Mouse (Mus musculus) Patski (cell line): ENCODE data around the gene 1700092M07Rik. TPM values are rescaled to one million over a fixed set of nuclear protein-coding genes. Genes with fewer than 3 reads are reported as not detected.

ENCODE experiments used
- ATAC-seq: fragments of 100-300 bp; one replicate; pipeline ENCODE4 v1.8.0; 2021
- CTCF ChIA-PET: fragments of 350-600 bp; sonication (Branson Sonifier 250); formaldehyde crosslinking; loops from one replicate; lab custom pipeline; 2022; ENCODE audit warnings: inconsistent platforms; lab: Charles Lee
- POLR2A ChIA-PET: fragments of 350-600 bp; sonication (Branson Sonifier 250); formaldehyde crosslinking; loops from one replicate; lab custom pipeline; 2022; ENCODE audit warnings: antibody characterized with exemption, inconsistent platforms; lab: Charles Lee
- DNase-seq: peaks from one replicate; pipeline ENCODE4 v3.0.0-alpha.2; 2011; ENCODE audit warnings: low read depth, low spot score
- H3K27me3 ChIP-seq: fragments of 371-371 bp; one replicate; pipeline ENCODE4 v1.5.1; 2021
- CTCF ChIP-seq: fragments of 100-300 bp; IDR thresholded peaks from one replicate; pipeline ENCODE4 v1.5.1; 2021
- in situ Hi-C: fragments of 300-500 bp; cut with MboI; formaldehyde crosslinking; loops from 3 replicates; pipeline ENCODE4 v1.11.1; 2018; ENCODE audit warnings: low pct_unique_long_range_greater_than_20kb, mixed read lengths
- polyA plus RNA-seq: library from polyadenylated mRNA; unstranded; gene quantifications from one replicate; pipeline ENCODE4 v1.2.3, GENCODE M21; 2021

1700092M07Rik gene
- polyA plus RNA-seq, 1 experiment from 2014 or later, result 0.86 TPM

DNA sequence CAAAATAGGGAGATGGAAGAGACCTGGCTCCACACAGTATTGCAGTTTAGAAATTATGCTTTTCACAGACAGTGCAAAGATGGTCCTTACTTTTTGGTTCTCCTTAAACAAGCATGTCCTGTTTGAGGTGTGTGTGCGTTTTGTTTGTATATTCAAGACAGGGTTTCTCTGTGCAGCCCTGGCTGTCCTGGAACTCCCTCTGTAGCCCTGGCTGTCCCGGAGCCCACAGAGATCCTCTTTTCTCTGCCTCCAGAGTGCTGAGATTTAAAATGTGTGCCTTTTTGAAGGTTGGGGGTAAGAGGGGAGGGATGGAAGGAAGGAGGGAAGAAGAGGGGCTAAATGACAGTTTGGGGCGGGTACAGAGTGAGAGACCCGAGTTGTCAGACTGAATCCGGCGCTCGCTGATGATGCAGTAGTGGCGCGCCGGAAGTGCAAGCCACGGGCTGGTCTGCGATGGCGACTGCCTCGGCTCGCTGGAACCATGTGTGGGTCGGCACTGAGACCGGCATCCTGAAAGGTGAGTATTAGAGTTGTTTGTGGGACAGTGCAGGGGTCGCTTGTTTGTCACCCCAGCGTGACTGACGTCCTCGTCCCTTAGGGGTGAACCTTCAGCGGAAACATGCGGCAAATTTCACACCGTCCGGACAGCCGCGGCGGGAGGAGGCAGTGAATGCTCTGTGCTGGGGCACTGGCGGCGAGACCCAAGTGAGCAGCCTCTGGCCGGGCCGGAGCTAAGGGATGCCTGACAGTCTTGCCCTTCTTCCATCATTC is 4.9 kb upstream of the 1700092M07Rik start, which contains the start of gene Wdr74:
Gene Wdr74 (plus strand): TSS at position 439 of the 771 bp plus-strand sequence.
- POLR2A ChIA-PET, result interaction anchor here (1.2 to 1.3 kb wide), 2 partner anchors 13 to 22 kb away, joined by 3 read pairs; partner anchors contain the start of gene Slc3a2
- in situ Hi-C loops, result no loop called here
- peak; percentile 96 for ATAC-seq

DNA sequence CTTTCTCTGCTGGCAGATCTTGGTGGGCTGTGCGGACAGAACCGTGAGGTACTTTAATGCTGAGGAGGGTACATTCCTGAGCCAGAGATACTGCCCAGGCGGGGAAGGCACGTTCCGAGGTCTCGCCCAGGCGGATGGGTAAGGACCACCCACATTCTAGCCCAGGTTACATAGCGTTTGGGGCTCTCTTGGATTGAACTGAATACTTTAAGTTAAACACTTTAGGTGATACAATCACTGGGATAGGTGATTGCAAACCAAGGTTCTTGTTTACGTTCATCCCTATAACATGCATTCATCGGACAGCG is 4.4 kb upstream of the 1700092M07Rik start:
- no peak for TF ChIP-seq CTCF
- in situ Hi-C loops, result no loop called here
- DNase-seq (no peak), ATAC-seq (peak; percentile 40)
- H3K27me3 ChIP-seq, result peaks cover 19% of the 10 kb centered on the region
- CTCF ChIA-PET, result interaction anchor here (1.3 to 2.5 kb wide), 3 partner anchors 13 to 18 kb away, joined by 3 to 7 read pairs (median 5); partner anchors contain the start of gene Slc3a2
- POLR2A ChIA-PET, result interaction anchor here (1.3 kb wide), 1 partner anchor 13 kb away, joined by 3 read pairs; the partner anchor contains the start of gene Slc3a2

More for the DNA sequence above, 4.9 kb upstream of the 1700092M07Rik start, which contains the start of gene Wdr74:
- no peak for DNase-seq
- CTCF ChIA-PET, result interaction anchor here (1.2 to 2.4 kb wide), 2 partner anchors 13 to 22 kb away, joined by 4 to 5 read pairs; partner anchors contain the start of gene Slc3a2
- TF ChIP-seq CTCF, result no peak
- H3K27me3 ChIP-seq, result peaks cover 19% of the 10 kb centered on the region

- ChIA-PET CTCF (interaction anchor here (1.1 to 1.2 kb wide), 4 partner anchors 8 to 371 kb away, joined by 3 to 5 read pairs (median 4); no protein-coding TSS in a partner anchor), POLR2A (interaction anchor here (1.5 kb wide), 1 partner anchor 18 kb away, joined by 4 read pairs; the partner anchor contains the start of gene Nxf1)
- no peak for TF ChIP-seq CTCF
- no peak for DNase-seq
- ATAC-seq, result no peak
- H3K27me3 ChIP-seq, result peaks cover 6% of the 10 kb centered on the region
- in situ Hi-C loops, result no loop called here
These were observed 1.6 kb upstream of the 1700092M07Rik start for GRCm38 (mm10) chr19:8738911-8739310.

- DNase-seq, result no peak
- no peak for TF ChIP-seq CTCF
- H3K27me3 ChIP-seq, result no peaks in the 10 kb centered on the region
- CTCF ChIA-PET, result interaction anchor here (1.6 kb wide), 1 partner anchor 21 kb away, joined by 5 read pairs; no protein-coding TSS in a partner anchor
- no peak for ATAC-seq
- POLR2A ChIA-PET, result interaction anchor here (1.0 to 1.5 kb wide), 2 partner anchors 17 to 18 kb away, joined by 3 to 4 read pairs; partner anchors contain the start of gene Nxf1
- in situ Hi-C loops, result no loop called here
These were observed 872 bp upstream of the 1700092M07Rik start for GRCm38 (mm10) chr19:8739646-8740045.

GRCm38 (mm10) chr19:8741243-8741869 is 838 bp downstream of the 1700092M07Rik start, which contains the start of gene Stx5a:
Gene Stx5a (plus strand): TSS chr19:8741413.
- CTCF ChIA-PET, result interaction anchor here (1.5 kb wide), 1 partner anchor 24 kb away, joined by 3 read pairs; no protein-coding TSS in a partner anchor
- in situ Hi-C loops, result no loop called here
- ATAC-seq, result peak; percentile 98
- no peaks in the 10 kb centered on the region for H3K27me3 ChIP-seq
- DNase-seq, result peak; percentile 97
- POLR2A ChIA-PET, result interaction anchor here (1.1 to 2.1 kb wide), 2 partner anchors 28 to 78 kb away, joined by 3 to 7 read pairs; partner anchors contain the start of genes Hnrnpul2 and Ttc9c
- TF ChIP-seq CTCF, result no peak

DNA sequence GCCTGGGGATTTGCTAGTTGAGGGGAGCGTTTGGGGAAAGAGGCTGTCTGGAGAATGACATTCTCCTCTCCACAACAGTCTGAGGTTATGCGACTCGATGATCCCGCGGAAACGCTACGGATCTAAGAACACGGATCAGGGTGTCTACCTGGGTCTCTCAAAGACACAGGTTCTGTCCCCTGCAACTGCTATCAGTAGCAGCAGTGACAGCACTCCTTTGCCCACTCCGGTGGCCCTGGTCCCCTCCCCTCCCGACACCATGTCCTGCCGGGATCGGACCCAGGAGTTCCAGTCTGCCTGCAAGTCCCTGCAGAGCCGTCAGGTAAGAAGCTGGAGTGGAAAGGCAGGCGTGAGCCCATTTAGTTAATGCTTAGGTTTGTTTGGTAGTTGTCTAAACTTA is 1.7 kb downstream of the 1700092M07Rik start:
- DNase-seq (no peak), ATAC-seq (no peak)
- in situ Hi-C loops, result no loop called here
- ChIA-PET POLR2A (interaction anchor here (0.5 to 2.1 kb wide), 4 partner anchors 9 to 77 kb away, joined by 3 to 7 read pairs (median 4); partner anchors contain the start of genes Hnrnpul2 and Ttc9c), CTCF (no interaction called here)
- H3K27me3 ChIP-seq, result no peaks in the 10 kb centered on the region
- no peak for TF ChIP-seq CTCF

DNA sequence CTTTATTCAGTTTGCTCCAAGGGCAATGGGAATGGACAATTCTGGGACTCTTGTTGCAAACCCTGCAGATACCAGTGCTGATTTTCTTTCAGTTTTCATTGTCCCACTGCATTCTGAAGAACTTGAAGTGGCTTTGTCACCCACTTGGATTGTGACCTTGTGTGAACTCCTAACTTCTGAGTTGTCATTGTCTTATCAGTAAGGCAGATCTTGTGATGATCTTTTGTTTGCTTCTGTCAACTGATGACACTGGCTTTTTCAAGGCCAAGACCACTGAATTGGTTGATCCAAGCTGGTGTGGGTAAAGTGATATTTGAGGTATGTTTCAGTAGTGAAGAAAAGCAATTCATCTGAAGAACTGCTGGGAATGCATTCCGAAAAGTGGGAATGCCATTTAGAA is 4.9 kb downstream of the 1700092M07Rik start:
- no peak for TF ChIP-seq CTCF
- no peak for DNase-seq
- in situ Hi-C loops, result no loop called here
- ChIA-PET CTCF (no interaction called here), POLR2A (no interaction called here)
- H3K27me3 ChIP-seq, result no peaks in the 10 kb centered on the region
- ATAC-seq, result no peak

GRCm38 (mm10) chr19:8747368-8747767 is 6.8 kb downstream of the 1700092M07Rik start:
- ATAC-seq (no peak), DNase-seq (no peak)
- no peaks in the 10 kb centered on the region for H3K27me3 ChIP-seq
- in situ Hi-C loops, result no loop called here
- CTCF ChIA-PET, result interaction anchor here (1.4 to 1.7 kb wide), 2 partner anchors 9 to 10 kb away, joined by 3 to 4 read pairs; no protein-coding TSS in a partner anchor
- TF ChIP-seq CTCF, result peak; percentile 60
- POLR2A ChIA-PET, result interaction anchor here (0.6 to 1.0 kb wide), 2 partner anchors 11 to 28 kb away, joined by 3 read pairs; no protein-coding TSS in a partner anchor

DNA sequence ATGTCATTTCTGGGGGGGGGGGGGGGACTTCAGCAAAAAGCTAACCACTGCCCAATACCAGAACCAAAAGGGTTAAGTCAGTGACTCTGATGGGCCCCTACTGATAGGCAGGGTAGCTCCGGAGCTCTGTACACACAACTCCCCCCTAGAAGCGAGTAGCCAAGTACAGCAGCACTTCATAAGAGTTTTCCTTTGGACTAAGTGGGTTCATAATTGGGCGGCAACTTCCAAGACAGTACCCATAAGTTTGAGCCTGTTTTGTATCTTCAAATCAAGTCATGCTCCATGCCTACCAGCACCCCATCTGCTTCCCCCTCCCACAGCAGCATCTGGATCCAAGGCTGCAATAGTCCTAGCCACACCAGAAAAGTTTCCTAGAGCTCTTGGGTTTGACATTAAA is 15.1 kb downstream of the 1700092M07Rik start:
- no peak for ATAC-seq
- ChIA-PET POLR2A (interaction anchor here (1.8 kb wide), 1 partner anchor 19 kb away, joined by 6 read pairs; the partner anchor contains the start of gene Tmem179b), CTCF (interaction anchor here (1.7 kb wide), 1 partner anchor 52 kb away, joined by 3 read pairs; no protein-coding TSS in a partner anchor)
- DNase-seq, result no peak
- in situ Hi-C loops, result no loop called here
- TF ChIP-seq CTCF, result no peak
- no peaks in the 10 kb centered on the region for H3K27me3 ChIP-seq
